Mouse (Mus musculus) stomach, embryonic 16.5 days (tissue): ENCODE results near the gene Rtkn. TPM values are rescaled to one million over a fixed set of nuclear protein-coding genes. Genes with fewer than 3 reads are reported as not detected.

Source experiments
- ATAC-seq: fragments of 200-750 bp; cut with Nextera tagmentation; 2 replicates; pipeline ENCODE4 v1.8.0; 2017; ENCODE audit warnings: moderate number of reproducible peaks, moderate TSS enrichment; ENCODE audit not compliant: insufficient read depth, low FRiP score
- H3K27ac ChIP-seq: fragments of 300-500 bp; sonication (generic); 2 replicates; pipeline ENCODE4 v1.5.1; 2014; ENCODE audit warnings: low read length
- H3K27me3 ChIP-seq: fragments of 300-500 bp; sonication (generic); 2 replicates; pipeline ENCODE4 v1.6.1; 2014; ENCODE audit warnings: low read length, control low read depth, mixed read lengths; ENCODE audit not compliant: control insufficient read depth, insufficient read depth
- H3K36me3 ChIP-seq: fragments of 300-500 bp; sonication (generic); 2 replicates; pipeline ENCODE4 v1.6.1; 2014; ENCODE audit warnings: low read length; ENCODE audit not compliant: control insufficient read depth, insufficient read depth
- H3K4me1 ChIP-seq: fragments of 300-500 bp; sonication (generic); 2 replicates; pipeline ENCODE4 v1.6.1; 2014; ENCODE audit warnings: low read length, control low read depth, mixed read lengths; ENCODE audit not compliant: control insufficient read depth, insufficient read depth
- H3K4me2 ChIP-seq: fragments of 300-500 bp; sonication (generic); 2 replicates; pipeline ENCODE4 v1.6.1; 2014; ENCODE audit warnings: low read depth, low read length, mixed read lengths
- H3K4me3 ChIP-seq: fragments of 300-500 bp; sonication (generic); replicated peaks from 2 replicates; pipeline ENCODE4 v1.5.1; 2014; ENCODE audit warnings: mild to moderate bottlenecking, low read length
- H3K9ac ChIP-seq: fragments of 300-500 bp; sonication (generic); 2 replicates; pipeline ENCODE4 v1.6.1; 2014; ENCODE audit warnings: low read length
- H3K9me3 ChIP-seq: fragments of 300-500 bp; sonication (generic); replicated peaks from 2 replicates; pipeline ENCODE4 v1.6.1; 2016; ENCODE audit warnings: low read length, control low read depth; ENCODE audit not compliant: control insufficient read depth
- WGBS: fragments of 180-500 bp; shearing (Covaris S2); extraction: QIAGEN DNeasy Blood & Tissue Kit; methylation state at CpG from one replicate; pipeline ENCODE4 v1.1.7; 2014; 5-methylcytosine and 5-hydroxymethylcytosine counted together
- polyA plus RNA-seq: library from polyadenylated mRNA; unstranded; fragments of >200 nt; fragmentation: Nextera tagmentation; extraction: Ambion mirVana; gene quantifications from 2 replicates; pipeline ENCODE4 v1.2.1, GENCODE M21; 2015

Gene Rtkn
- polyA plus RNA-seq, 1 experiment from 2014 or later: 39.7 TPM

GRCm38 (mm10) chr6:83101688-83102556 lies 33.3 kb upstream of the Rtkn start:
- peaks cover 14% of the 10 kb centered on the region for H3K4me1 ChIP-seq
- H3K27me3 ChIP-seq: no peaks in the 10 kb centered on the region
- H3K9me3 ChIP-seq: no peaks in the 10 kb centered on the region
- H3K9ac ChIP-seq: peak overlapping the region; percentile 75
- peak overlapping the region; percentile 58 for H3K4me3 ChIP-seq
- peak overlapping the region; percentile 75 for H3K27ac ChIP-seq
- no peaks in the 10 kb centered on the region for H3K36me3 ChIP-seq
- H3K4me2 ChIP-seq: peak overlapping the region; percentile 98
- 0% methylated on average over 74 of the region's 74 CpGs for WGBS
- ATAC-seq: peak; percentile 77

GRCm38 (mm10) chr6:83103130-83103650 lies 32.1 kb upstream of the Rtkn start:
- H3K9me3 ChIP-seq: no peaks in the 10 kb centered on the region
- H3K27ac ChIP-seq: no peak overlapping the region
- WGBS: 50% methylated on average over 11 of the region's 11 CpGs
- no peak for ATAC-seq
- peak overlapping the region; percentile 75 for H3K9ac ChIP-seq
- H3K4me3 ChIP-seq: no peak overlapping the region
- no peaks in the 10 kb centered on the region for H3K27me3 ChIP-seq
- H3K4me2 ChIP-seq: peak overlapping the region; percentile 98; the same call in 1 of the 2 replicates
- no peaks in the 10 kb centered on the region for H3K36me3 ChIP-seq
- H3K4me1 ChIP-seq: peaks cover 21% of the 10 kb centered on the region

- no peaks in the 10 kb centered on the region for H3K27me3 ChIP-seq
- no peaks in the 10 kb centered on the region for H3K36me3 ChIP-seq
- no peaks in the 10 kb centered on the region for H3K9me3 ChIP-seq
- H3K4me1 ChIP-seq: peaks cover 25% of the 10 kb centered on the region
- no peak for ATAC-seq
- H3K4me3 ChIP-seq: no peak overlapping the region
- H3K9ac ChIP-seq: no peak overlapping the region
- no peak overlapping the region for H3K4me2 ChIP-seq
- WGBS: 85% methylated on average over 4 of the region's 4 CpGs
- H3K27ac ChIP-seq: no peak overlapping the region
Observed at GRCm38 (mm10) chr6:83104158-83104557, 31.1 kb upstream of the Rtkn start.

- no peaks in the 10 kb centered on the region for H3K27me3 ChIP-seq
- H3K4me3 ChIP-seq: peak overlapping the region; percentile 99; the same call in 1 of the 2 replicates
- H3K4me2 ChIP-seq: peak overlapping the region; percentile 91
- H3K9me3 ChIP-seq: no peaks in the 10 kb centered on the region
- peaks cover 27% of the 10 kb centered on the region for H3K4me1 ChIP-seq
- H3K36me3 ChIP-seq: no peaks in the 10 kb centered on the region
- no peak for ATAC-seq
- H3K27ac ChIP-seq: peak overlapping the region; percentile 83; the same call in 1 of the 2 replicates
- peak overlapping the region; percentile 97 for H3K9ac ChIP-seq
- WGBS: 36% methylated on average over 13 of the region's 13 CpGs
Observed at GRCm38 (mm10) chr6:83107566-83108400, 27.5 kb upstream of the Rtkn start.

GRCm38 (mm10) chr6:83108762-83109668 lies 26.2 kb upstream of the Rtkn start, which contains the start of gene Mrpl53:
Mrpl53 (plus strand) TSS chr6:83109040.
- Histone ChIP-seq H3K27me3 (no peaks in the 10 kb centered on the region), H3K27ac (peak within 1 kb of the TSS; percentile 83), H3K9ac (peak within 1 kb of the TSS; percentile 97), H3K4me2 (peak within 1 kb of the TSS; percentile 91), H3K9me3 (no peaks in the 10 kb centered on the region), H3K4me3 (peak within 1 kb of the TSS; percentile 99), H3K36me3 (no peaks in the 10 kb centered on the region), H3K4me1 (peaks cover 20% of the 10 kb centered on the region)
- under 1% methylated on average over 76 of the region's 76 CpGs for WGBS
- peak; percentile 87 for ATAC-seq

DNA sequence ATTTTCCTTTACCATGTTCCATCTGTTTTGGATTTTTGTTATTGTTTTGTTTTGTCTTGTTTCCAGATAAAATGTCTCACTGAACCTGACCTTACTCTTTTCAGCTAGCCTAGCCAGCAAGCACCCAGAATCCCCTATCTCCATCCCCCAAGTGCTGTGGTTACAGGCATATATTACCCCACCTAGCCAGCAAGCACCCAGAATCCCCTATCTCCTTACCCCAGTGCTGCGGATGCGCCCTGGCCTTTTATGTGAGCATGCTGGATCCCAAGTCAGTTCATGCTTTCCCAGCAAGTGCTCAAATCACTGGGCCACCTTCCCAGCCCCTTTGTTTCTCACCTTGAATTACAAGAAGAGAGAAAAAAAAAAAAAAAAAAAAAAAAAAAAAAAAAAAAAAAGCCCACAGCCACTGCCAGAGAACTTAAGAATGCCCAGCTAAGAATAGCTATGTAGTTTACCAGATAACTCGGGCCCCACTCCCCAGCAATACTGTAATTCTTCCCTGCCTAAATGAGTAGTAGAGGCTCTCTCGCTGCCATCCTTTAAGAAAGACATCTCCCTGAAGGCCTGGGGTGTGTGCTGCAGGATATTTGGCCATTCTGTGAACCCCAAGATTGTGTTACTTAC lies 23.6 kb upstream of the Rtkn start:
- H3K27me3 ChIP-seq: no peaks in the 10 kb centered on the region
- no peak overlapping the region for H3K4me2 ChIP-seq
- H3K27ac ChIP-seq: no peak overlapping the region
- no peak for ATAC-seq
- H3K4me3 ChIP-seq: no peak overlapping the region
- H3K36me3 ChIP-seq: no peaks in the 10 kb centered on the region
- no peaks in the 10 kb centered on the region for H3K9me3 ChIP-seq
- WGBS: 84% methylated on average over 4 of the region's 4 CpGs
- peaks cover 28% of the 10 kb centered on the region for H3K4me1 ChIP-seq
- no peak overlapping the region for H3K9ac ChIP-seq

- no peaks in the 10 kb centered on the region for H3K27me3 ChIP-seq
- peak within 1 kb of the TSS; percentile 86 for H3K4me3 ChIP-seq
- WGBS: under 1% methylated on average over 58 of the region's 58 CpGs
- H3K36me3 ChIP-seq: peaks cover 12% of the 10 kb centered on the region
- no peaks in the 10 kb centered on the region for H3K9me3 ChIP-seq
- H3K4me2 ChIP-seq: peak within 1 kb of the TSS; percentile 90
- peak; percentile 93 for ATAC-seq
- H3K9ac ChIP-seq: peak within 1 kb of the TSS; percentile 93
- H3K27ac ChIP-seq: peak within 1 kb of the TSS; percentile 88
- peaks cover 22% of the 10 kb centered on the region for H3K4me1 ChIP-seq
Observed at GRCm38 (mm10) chr6:83115011-83115671, 20.1 kb upstream of the Rtkn start, which contains the start of gene Mogs. Mogs (plus strand) TSS chr6:83115496.
